Mouse (Mus musculus) gastrocnemius, postnatal 25 days (tissue): ENCODE data around the gene Galntl6. TPM values are rescaled to one million over a fixed set of nuclear protein-coding genes. Genes with fewer than 3 reads are reported as not detected.

Experiments
- DNase-seq: peaks from one replicate; pipeline ENCODE4 v3.0.0; 2022
- total RNA-seq, 2 experiments: library from RNA; stranded (reverse); gene quantifications; 1 replicate in 1 of 2; 2 replicates in 1 of 2; pipeline ENCODE4 v1.2.3; 2021

Gene Galntl6
- total RNA-seq, 2 experiments from 2014 or later: not detected

DNA sequence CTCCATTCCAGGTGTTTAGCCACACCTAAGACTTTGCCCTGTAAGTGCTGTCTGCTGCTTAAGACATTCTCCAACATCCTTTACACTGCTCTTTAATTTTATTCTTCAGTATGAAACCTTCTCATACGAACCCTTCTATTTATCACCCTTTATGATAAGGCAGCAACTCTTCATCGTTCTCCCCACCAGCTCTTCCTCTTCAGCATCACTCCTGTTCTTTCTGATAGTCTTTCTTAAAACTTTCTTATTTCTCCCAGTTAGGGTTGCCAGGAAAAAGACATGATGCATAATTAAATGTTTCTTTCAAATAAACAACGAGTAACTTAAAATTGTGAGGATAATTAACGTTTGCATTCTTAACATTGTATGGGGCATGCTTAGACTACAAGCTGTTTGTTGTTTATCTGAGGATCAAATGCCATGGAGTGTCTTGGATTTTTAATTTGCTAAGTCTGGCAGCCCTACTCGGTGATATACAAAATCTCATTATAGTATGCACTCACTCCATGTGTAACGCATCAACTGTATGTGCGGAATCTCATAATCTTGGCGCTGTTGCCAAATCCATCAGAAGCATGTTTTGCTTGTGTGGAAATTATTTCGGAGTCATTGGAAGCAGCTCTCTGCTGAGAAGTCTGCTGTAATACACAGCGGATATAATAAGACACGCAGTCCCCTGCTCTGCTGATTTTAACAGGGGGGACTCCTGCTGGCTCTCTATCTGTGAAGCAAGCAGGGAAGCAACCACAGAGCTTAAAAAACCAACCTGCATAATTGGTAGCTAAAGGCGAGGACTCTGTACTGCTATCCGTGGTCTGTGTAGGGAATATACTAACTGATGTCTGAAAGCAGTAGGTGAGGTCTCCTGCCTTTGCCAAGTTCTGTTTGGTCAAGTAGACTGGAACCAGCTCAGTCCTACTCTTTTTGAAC lies 1069.7 kb downstream of the Galntl6 start:
- no peak for DNase-seq

DNA sequence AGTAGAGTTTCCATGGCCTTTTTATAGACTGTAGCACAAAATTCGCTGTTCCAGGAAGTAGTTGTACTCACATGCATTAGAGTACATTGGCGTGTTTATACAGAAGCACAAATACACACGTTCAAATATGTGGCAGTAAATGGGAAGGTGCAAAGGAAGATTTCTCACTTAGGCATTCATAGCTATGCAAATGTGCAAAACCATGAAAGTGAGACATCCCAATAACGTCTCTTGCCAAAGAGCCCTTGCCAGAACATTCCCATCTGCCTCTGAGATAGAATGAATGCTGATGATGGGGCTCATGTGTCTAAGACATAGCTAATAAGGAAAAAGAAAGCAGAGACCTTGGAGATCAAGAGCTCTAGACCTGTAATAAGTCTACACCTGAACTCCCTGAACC lies 1071.0 kb downstream of the Galntl6 start:
- DNase-seq: no peak

DNA sequence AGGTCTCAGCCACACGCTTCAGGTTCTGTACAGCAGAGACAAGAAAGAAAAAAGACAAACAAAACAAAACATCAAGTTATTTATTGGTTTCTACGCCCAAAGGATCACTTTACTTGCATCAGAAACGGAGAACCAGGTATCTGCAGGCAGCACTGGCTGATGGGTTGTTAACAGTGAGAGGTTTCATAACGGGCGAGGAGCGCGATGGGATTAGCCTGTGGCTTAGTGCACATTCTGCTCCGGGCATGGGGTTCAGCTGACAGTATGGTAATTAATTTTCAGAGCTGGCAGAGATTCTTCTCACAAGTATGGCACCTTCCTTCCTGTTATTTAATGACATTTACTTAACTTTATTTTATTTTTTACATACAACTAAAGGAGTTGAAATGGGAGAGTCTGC lies 1075.1 kb downstream of the Galntl6 start:
- no peak for DNase-seq

DNA sequence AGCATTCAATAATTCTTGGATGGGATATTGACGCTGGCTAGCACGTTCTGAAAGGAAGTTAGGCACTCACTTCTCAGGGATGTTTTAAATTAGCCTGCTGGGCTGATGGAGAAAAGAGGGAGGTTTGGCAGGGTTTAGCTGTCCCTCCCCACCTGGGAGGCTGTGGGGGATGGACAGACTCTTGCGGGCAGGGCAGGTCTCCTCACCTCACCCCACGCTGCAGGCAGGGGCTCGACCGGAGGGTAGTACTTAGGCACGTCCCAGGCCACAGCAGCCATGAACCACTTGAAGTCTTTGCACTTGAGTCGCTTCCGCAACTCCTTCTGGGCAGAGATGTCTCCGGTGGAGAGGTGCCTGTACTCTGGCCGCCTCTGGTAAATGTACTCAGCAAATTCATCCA lies 1075.5 kb downstream of the Galntl6 start:
- DNase-seq: no peak

DNA sequence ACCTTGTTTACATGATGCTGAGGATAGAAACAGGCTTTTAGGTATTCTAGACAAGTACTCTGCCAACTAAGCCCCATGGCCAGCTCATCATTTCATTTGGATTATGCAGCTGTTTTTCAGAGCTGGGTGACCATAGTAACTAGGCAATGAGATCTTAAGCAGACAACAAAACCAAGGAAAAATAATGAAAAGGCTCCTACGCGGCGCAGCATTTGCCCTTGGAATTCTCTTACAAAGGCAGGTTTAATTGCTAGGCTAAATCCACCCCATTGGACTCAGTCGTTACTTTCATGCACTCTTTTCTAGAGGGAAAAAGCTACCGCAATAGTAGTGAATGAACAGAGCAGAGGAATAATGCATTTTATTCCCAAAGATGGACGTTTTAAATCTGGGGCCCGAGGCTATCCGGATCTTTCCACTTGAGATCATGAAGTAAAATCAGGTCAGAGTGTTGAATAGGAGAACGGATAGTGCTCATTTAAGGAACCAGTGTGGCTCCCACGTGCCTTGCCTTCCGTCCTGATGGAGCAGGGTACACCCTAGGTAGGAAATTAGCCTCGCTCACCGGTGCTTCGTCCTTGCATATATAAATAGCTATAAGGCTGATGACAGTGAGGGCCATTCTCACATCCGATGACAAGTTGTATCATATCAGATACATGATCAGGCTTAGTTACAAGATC lies 1076.1 kb downstream of the Galntl6 start:
- no peak for DNase-seq

DNA sequence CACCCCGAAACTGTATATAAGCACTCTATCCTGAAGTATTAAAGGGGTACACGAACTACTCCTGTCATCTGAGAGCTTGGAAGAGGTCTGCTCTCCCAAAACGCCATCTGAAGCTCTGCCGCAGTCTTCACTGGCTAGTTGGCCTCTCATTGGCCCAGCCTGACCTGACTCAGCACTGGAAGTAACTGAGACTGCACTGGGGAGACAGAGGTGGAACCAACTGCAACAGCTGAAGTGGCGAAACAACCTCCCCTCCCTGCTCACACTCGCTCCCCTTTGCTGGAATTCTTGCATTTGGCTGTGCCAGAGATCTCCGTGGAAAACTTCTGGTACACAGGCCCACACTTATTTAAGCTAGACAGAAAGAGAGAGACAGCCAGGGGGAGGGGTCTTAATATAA lies 1089.3 kb downstream of the Galntl6 start:
- no peak for DNase-seq

DNA sequence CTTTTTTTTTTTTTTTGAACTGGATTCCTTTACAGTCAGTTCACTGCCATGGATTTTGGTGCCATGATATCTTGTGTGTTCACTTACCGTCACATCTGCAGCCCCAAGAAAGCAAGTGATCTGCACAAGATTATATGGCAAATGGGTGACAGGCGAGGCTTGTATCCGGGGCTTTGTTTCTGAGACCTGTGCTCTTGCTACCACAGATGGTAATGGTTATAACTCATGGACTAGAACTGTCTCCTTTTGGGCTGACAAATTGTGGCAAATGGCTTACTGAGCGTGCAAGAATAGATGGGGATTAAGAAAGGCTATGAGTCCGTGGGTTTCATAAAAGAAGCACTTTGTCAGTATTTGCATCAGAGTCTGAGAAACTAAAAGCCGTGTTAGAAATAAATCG lies 1096.4 kb downstream of the Galntl6 start:
- DNase-seq: no peak

DNA sequence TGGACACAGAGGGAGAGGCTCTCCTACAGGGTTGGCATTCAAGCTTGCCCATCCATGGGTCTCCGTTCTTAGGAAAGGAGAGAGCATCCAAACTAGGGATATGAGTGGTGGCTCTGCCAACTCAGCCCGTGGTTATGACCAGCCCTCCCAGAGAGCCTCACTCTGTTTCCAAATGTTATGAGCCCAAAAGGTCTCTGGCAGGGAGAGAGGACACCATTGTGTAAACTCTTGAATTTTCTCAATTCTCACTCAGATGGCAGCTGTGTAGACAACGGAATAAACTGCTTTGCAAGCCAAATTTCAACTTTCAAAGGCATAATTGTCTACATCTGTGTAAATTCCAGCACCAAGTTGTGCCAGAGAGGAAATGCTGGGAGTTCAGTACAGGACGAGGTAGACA lies 1105.4 kb downstream of the Galntl6 start:
- DNase-seq: no peak

DNA sequence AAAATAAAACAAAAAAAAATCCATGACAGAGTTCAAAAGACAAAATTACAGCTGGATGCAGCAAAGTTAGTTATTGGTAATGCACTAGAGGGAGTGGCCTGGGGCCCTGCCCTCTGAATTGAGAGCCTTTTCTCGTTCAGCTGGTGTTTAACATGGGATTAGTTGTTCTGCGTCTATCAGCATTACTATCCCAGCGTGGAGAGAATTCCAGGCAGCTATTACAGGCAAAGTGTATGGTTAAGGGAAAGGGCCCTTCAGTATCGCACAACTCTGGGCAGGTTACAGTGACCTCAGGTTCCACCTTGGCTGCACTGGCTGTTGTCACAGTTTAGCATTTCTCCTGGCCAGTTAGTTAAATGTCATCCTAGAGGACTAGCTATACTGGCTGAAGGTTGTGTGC lies 1107.3 kb downstream of the Galntl6 start:
- no peak for DNase-seq

DNA sequence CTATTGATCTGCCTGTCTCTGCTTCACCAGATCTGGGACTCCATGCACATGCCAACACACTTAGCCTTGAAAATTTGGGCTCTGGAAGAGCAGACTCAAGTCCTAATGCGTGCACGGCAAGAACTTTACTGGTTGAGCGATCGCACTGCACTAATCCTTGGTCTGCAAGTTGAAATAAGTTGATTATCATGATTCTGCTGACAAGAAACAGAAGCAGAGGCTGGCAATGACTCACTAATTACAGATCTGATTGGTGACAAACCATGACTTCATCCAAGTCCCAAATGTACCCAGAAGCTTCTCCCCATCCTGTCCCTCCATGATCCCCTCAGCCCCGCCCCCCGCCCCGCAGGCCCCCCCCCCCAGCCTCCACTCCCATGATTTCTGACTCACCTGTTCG lies 1108.6 kb downstream of the Galntl6 start:
- DNase-seq: no peak

DNA sequence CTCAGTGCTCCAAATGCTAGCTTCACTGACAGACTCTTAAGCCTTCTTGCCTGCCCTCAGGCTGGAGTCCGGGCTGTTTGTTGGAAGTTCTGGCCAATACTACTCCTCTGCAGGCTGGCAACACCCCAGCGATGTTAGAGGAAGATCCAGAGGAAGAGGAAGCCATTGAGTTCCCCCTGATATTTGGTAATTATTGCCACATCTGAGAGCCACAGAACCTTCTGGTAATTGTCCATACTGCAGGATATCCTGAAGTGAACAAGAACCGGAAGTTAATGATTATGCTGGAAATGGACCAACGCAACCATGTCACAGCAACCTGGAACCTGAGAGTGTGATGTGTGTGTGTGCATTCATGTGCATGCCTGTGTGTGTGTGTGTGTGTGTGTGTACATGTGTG lies 1111.2 kb downstream of the Galntl6 start:
- no peak for DNase-seq

DNA sequence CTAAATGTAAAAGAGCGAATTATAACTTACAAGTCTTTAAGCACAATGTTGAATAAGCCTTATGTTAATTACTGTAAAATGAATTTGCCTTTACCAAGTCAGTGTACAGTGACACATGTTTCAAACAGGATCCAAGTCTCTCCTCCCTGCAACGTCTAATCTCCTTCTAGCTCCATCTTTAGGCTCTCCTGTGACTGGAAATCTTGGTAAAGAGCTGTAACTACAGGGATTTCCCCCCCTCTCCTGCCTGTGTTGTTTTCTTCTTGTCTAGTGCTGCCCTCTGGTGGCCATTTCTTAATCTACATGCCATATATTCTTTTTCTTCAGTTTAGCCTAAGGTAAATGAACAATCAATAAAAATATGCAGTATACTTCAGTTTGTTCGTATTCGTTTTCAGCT lies 1112.1 kb downstream of the Galntl6 start:
- peak; percentile 18 for DNase-seq

DNA sequence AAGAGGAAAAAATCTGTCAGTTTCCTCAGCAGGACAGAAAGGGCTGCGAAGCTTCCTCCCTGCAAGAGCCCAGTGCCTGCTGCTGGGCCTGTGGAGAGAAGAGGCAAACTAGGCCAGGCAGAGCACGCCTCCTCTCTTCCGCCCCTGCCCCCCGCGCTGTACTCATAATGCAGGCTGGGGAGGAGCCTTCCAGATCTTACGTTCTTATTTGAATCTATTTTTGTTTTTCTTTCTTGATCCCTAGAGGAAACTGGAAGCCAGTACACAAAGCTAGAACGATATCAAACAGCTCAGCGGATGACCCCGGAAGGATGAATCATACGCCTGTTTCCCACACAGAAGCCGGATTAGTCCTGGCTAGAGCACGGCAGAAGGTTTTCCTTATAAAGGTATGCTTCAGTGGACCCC lies 1112.6 kb downstream of the Galntl6 start:
- DNase-seq: peak; percentile 42

DNA sequence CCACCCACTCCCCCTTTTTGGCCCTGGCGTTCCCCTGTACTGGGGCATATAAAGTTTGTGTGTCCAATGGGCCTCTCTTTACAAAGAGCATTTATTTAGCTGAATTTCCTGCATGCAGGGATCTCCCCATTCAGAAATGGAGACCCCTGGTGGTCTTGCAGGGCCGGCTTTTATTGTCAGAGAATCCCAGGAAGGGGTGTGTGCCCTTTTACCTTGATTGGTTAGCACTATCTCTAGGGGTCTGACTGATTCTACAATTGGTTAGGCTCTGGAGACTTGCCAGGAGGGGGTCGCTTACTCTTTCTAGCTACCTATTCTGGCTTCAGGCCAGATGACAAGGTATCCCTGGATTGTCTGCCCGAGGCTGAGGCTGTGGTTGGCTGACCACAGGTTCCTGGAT lies 1119.0 kb downstream of the Galntl6 start:
- DNase-seq: no peak

DNA sequence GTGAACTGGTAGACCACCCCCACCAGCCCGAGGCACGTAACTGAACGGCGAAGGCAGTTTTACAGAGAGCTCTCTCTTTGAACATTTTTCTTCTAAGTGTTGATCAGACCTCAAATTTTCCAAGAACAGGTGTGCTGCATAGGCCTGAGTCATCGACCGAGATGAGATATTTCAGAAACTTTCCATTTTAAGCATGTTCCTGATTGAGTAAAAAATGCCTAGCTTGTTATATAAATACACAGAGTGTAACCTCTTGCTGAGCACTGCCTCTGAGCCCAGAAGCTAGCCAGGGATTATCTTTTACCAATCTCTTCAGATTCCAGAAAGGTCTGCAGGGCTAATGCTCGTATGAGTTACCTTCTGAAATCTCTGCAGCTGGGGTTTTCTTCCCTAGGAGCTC lies 1120.2 kb downstream of the Galntl6 start:
- no peak for DNase-seq

DNA sequence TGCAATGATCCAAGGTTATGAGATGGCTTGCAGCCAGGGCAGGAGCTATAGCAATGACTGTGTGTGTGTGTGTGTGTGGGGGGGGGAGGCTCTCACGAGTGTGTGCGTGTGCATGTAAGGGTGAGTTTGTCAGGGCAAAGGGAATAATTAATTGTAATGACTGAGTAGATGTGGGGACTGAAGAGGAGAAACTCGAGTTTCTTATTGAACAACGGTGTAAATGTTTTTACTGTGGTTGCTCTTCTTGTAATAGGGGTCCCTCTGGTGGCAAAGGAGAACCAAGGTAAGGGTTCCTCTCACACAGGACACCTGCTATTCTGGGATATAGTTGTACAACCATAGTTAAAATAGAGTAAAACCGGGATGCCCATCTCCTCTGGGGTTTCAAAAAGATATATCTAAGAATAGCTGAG lies 1121.1 kb downstream of the Galntl6 start:
- no peak for DNase-seq

DNA sequence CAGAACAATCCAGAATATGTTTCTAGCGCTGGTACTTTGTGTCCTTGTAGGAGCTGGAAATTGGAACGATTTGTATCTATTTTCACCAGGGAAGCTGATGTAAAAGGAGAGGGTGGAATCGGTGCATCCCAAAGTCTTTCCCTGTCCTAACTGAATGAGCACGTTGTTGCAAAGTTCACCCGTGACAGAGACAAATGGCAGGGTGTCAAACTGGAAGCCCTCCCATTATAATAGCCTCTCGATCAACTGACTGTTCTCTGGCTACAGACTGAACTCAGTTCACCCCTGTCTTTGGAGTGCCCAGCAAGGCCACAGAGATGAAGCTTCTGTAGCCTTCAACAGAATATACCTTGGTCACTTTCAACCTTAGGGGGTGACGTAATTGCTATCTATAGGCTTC lies 1132.9 kb downstream of the Galntl6 start:
- DNase-seq: no peak

DNA sequence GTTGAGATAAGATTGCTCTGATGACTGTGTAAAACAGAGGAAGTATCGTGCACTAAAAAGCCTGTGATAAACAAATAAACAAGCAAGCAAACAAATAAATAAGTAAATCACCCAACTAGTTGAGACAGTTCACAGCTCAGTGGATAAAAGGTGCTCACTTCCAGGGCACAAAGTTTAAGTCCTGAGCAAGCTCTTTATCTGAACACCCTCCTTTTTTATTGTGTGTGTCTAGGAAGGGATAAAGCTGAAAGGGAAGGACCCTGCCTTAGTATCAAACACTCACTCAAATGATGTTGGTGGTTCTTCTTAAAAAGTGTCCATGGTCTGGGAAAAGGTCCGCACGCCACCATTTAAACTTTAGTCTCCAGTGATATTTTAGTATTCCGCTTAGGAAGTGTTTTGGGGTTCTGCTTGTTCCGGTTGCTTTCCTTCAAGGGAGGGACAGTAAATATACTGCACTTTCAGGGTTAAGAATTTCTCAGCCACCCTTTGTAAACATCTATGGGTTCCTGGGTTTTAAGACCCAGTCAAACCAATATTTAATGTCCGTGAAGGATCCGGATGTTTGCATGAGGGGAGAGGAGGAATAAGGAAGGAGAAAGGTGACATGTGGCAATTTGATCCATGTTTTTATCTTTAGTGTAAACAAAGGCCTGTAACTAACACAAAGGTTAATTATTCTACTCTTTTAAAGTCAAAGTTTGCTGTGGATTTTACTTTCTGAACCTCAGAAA lies 1134.3 kb downstream of the Galntl6 start:
- no peak for DNase-seq

DNA sequence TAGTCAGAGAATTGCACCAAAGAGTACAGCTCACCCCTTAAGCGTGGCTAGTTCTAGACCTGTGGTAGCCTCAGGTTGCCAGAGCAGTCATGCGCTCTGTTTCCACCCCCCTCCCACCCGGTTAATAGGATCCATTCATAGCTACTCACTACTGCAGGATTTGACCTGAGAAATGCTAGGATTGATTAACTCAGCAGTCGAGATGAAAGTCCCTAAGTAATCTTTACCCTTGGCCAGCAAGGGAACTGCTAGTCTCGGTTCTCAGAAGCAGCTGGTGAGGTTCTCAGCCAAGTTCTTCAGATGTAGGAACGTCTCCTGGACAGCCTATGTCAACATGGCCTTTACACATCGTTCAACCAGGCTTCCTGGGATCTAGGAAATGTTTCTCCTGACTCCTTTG lies 1135.7 kb downstream of the Galntl6 start:
- DNase-seq: no peak

DNA sequence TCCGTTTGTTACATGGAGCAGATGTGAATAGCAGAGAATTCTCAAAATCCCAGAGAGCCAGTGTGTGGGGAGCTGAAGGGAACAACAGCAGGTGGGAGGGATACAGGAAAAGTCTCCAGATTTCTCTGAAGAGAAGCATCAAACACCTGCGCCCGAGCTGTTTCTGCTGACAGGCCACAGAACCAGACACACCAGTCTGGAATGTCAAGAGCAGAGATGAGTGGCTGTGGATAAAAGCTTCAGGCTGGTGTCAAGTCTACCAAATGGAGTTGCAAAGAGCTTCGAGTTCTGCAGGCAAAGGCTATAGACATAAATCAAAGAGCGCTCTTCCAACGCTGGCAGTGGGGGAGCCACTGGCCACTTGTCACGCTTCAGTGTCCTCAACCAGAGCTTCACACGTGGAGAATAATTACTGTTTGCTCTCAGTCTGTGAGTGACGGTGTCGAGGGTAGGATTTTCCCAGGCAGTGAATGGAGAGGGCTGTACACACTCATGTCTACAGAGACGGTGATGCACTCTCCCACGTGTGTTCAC lies 1139.6 kb downstream of the Galntl6 start:
- DNase-seq: no peak

DNA sequence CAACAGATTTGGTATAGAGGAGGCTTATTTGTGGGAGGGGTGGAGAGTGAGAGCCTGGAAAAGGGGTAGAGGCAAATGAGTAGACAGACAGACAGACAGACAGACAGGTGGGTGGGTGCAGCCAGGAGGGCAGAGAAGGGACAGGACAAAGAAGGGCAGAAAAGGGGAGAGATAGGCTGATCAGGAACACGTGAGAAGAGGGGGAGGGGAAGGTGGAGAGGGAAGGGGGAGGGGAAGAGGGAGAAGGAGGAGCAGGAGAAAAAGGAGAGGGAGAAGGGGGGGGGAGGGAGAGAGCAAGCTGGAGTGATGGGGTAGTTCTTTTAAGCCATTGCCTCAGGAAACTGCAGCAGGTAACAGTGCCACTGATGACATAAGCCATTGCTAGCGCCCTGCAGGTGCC lies 1144.9 kb downstream of the Galntl6 start:
- no peak for DNase-seq

DNA sequence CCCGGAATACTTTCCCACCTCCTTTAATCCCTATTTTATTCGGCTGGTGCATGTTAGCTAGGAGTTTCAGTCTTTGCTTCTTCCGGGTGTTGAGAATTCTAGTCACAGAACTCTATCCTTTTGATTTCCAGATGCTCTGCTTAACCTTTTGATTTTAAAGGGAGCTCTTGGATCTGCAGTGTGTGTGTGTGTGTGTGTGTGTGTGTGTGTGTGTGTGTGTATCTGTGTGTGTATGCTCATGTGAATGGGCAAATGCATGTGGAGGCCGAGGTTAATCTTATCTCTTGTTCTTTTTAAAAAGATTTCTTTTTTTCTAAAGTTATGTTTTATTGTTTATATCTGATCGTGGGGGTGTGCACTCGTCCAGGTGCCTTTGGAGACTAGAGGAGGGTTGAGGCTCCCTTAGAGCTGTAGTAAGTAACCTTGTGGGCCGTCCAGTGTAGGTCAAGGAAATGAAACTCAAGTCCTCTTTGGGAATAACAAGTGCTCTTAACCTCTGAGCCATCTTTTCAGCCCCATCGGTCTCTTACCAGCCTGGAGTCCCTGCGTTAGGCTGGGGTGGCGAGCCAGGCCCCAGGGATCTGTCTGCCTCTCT lies 1145.9 kb downstream of the Galntl6 start:
- DNase-seq: no peak
